23 mouse cellular contexts compared by ENCODE assay signal in the genomic region with DNA sequence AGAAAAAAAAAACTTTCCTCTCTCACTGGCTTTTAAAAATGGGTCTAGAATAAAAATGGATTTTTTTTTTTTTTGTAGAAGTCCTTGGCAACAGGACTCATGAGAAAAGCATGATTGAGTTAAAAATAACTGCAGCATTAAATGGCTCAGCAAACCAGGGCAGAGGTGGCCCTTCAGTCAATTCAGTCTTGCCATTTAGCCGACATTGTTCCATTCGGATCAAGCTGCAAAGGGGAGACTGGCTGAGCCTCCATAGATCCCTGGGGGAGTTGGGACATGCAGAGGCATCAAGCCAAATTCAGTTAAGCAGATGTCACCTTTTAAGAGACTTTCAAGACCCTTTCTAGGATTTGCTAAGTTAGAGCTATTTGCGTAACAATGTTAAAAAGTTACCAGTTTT. TPM values are rescaled to one million over a fixed set of nuclear protein-coding genes. Genes with fewer than 3 reads are reported as not detected.
A peak's percentile ranks its signal among the peaks of the same experiment; 100 is the strongest.
DNase-seq lines count a peak whose midpoint lies in the region; ATAC-seq and TF ChIP-seq lines count a peak whose summit lies in the region.
"Had no signal": no experiment of that assay in that cellular context is flagged by ENCODE, and none has a peak within 500 bp of the region (broad histone marks: within the 10 kb centered on the region; RNA-seq: fewer than 3 reads in every experiment).

No protein-coding gene starts in this region.

- peak; percentile 4 for DNase-seq in heart, adult 8-10 months (ENCODE audit: low spot score)
- DNase-seq in heart, adult 11 months = no peak
- peak in 1 of 2 experiments; percentile 6 for DNase-seq in left cerebral cortex, adult 2 months (ENCODE audit: extremely low spot score in 1 of 2, low spot score in 2 of 2)
- no peak for DNase-seq in left cerebral cortex, postnatal 10 days (ENCODE audit: extremely low spot score in 1 of 2, low spot score in 2 of 2)
- DNase-seq in midbrain, postnatal 0 days (ENCODE audit: low spot score) = peak; percentile 21
- no peak for DNase-seq in lung, adult 18-20 months
- DNase-seq: adrenal gland, adult 8-10 months; adrenal gland, postnatal 25 days; cerebellum, adult 11 months; cerebellum, adult 18-20 months; cerebellum, adult 8-10 months; cerebellum, adult 9-11 months; cerebellum, postnatal 36 days; embryo, embryonic 11 days had no signal

- intact Hi-C loops in left cerebral cortex, adult 2 months (cut with DNase I) = no loop called here
- intact Hi-C loops in left cerebral cortex, postnatal 10 days (cut with DNase I) = loop anchor here (2.0 kb wide), 1 partner anchor 167 kb away; no protein-coding TSS in a partner anchor

- H3K4me3 ChIP-seq in left cerebral cortex, adult 2 months = no peak overlapping the region
- H3K4me3 ChIP-seq in midbrain, postnatal 0 days (ENCODE audit: low read depth, low read length) = no peak overlapping the region
- H3K4me3 ChIP-seq in midbrain, embryonic 13.5 days (replicated peaks) = no peak overlapping the region
- H3K4me3 ChIP-seq in brown adipose tissue, adult 24 weeks (ENCODE audit: insufficient read depth, low read depth, low read length) = no peak overlapping the region
- H3K4me3 ChIP-seq: embryonic facial prominence, embryonic 13.5 days; embryonic facial prominence, embryonic 15.5 days; erythroblast, embryonic 14.5 days; forebrain, embryonic 10.5 days; forebrain, embryonic 12.5 days had no signal

- 39% methylated on average over 3 of the region's 3 CpGs for WGBS in midbrain, postnatal 0 days
- 52% methylated on average over 3 of the region's 3 CpGs for WGBS in midbrain, embryonic 13.5 days

- TF ChIP-seq CTCF in left cerebral cortex, adult 2 months (IDR thresholded peaks at IDR 0.05) = no peak
- TF ChIP-seq CTCF in midbrain, postnatal 0 days (IDR thresholded peaks at IDR 0.05) = no peak

- no peak overlapping the region for H3K4me2 ChIP-seq in midbrain, postnatal 0 days (ENCODE audit: low read depth, low read length, poor library complexity, severe bottlenecking)
- no peak overlapping the region for H3K4me2 ChIP-seq in midbrain, embryonic 13.5 days (replicated peaks)
- H3K4me2 ChIP-seq: embryonic facial prominence, embryonic 13.5 days; embryonic facial prominence, embryonic 15.5 days; forebrain, embryonic 12.5 days had no signal

- peaks cover 24% of the 10 kb centered on the region for H3K36me3 ChIP-seq in midbrain, postnatal 0 days (ENCODE audit: insufficient read depth, low read length)
- peaks cover 12% of the 10 kb centered on the region; the same call in 1 of the 2 replicates for H3K36me3 ChIP-seq in midbrain, embryonic 13.5 days
- H3K36me3 ChIP-seq: forebrain, embryonic 10.5 days had no signal

- no peaks in the 10 kb centered on the region for H3K4me1 ChIP-seq in midbrain, postnatal 0 days (ENCODE audit: insufficient read depth, low read length)
- 0 out of 2 replicates have a peak, but pooled peaks cover 9% of the 10 kb centered on the region for H3K4me1 ChIP-seq in midbrain, embryonic 13.5 days (replicated peaks)
- H3K4me1 ChIP-seq in brown adipose tissue, adult 24 weeks (ENCODE audit: control insufficient read depth, insufficient read depth, insufficient read length, low read length) = peaks cover 2% of the 10 kb centered on the region; the same call in 1 of the 2 replicates
- H3K4me1 ChIP-seq: embryonic facial prominence, embryonic 15.5 days; forebrain, embryonic 10.5 days had no signal

- H3K9me3 ChIP-seq in midbrain, postnatal 0 days (ENCODE audit: low read length) = no peaks in the 10 kb centered on the region
- no peaks in the 10 kb centered on the region for H3K9me3 ChIP-seq in midbrain, embryonic 13.5 days
- H3K9me3 ChIP-seq: embryonic facial prominence, embryonic 13.5 days; embryonic facial prominence, embryonic 15.5 days; forebrain, embryonic 10.5 days; forebrain, embryonic 12.5 days had no signal

- peak overlapping the region; percentile 53; the same call in 1 of the 2 replicates for H3K27ac ChIP-seq in left cerebral cortex, adult 2 months
- H3K27ac ChIP-seq in midbrain, postnatal 0 days (ENCODE audit: low read depth, low read length) = no peak overlapping the region
- no peak overlapping the region for H3K27ac ChIP-seq in midbrain, embryonic 13.5 days
- H3K27ac ChIP-seq in brown adipose tissue, adult 24 weeks (replicated peaks; ENCODE audit: low read depth, low read length) = peak overlapping the region; percentile 88
- H3K27ac ChIP-seq: embryonic facial prominence, embryonic 13.5 days; embryonic facial prominence, embryonic 15.5 days; forebrain, embryonic 10.5 days; forebrain, embryonic 12.5 days had no signal

- no peak for ATAC-seq in midbrain, postnatal 0 days (ENCODE audit: low FRiP score)
- ATAC-seq in midbrain, embryonic 13.5 days = no peak
- ATAC-seq: forebrain, embryonic 14.5 days; forebrain, embryonic 16.5 days had no signal

- H3K9ac ChIP-seq in midbrain, postnatal 0 days (replicated peaks; ENCODE audit: low read length, poor library complexity, severe bottlenecking) = no peak overlapping the region
- no peak overlapping the region for H3K9ac ChIP-seq in midbrain, embryonic 13.5 days (replicated peaks)
- H3K9ac ChIP-seq: embryonic facial prominence, embryonic 13.5 days; embryonic facial prominence, embryonic 15.5 days; forebrain, embryonic 12.5 days had no signal

- no peaks in the 10 kb centered on the region for H3K27me3 ChIP-seq in midbrain, postnatal 0 days (ENCODE audit: insufficient read depth, low read length)
- H3K27me3 ChIP-seq in midbrain, embryonic 13.5 days = no peaks in the 10 kb centered on the region
- H3K27me3 ChIP-seq: embryonic facial prominence, embryonic 13.5 days; embryonic facial prominence, embryonic 15.5 days; forebrain, embryonic 12.5 days had no signal

RNA-seq across cellular contexts. Expression of a gene that starts 59.1 kb away (rescaled TPM):
- 10 to 100 TPM in 2 of 4 experiments, 1 to 10 TPM in 2; 8.7 to 11.3 (median 9.9) TPM for total RNA-seq in heart, adult 8-10 months (2022)
- total RNA-seq in left cerebral cortex, adult 2 months (2021) = 100 to 1,000 TPM in 1 of 2 experiments, 10 to 100 TPM in 1; 90.1 to 104 TPM
- 10 to 100 TPM; 63.0 to 67.6 TPM for total RNA-seq in left cerebral cortex, postnatal 10 days (2021)
- total RNA-seq in midbrain, postnatal 0 days (2014; rRNA removed) = 59.2 and 73.2 TPM in 2 replicates
- polyA plus RNA-seq in midbrain, postnatal 0 days (2015; fragmentation: Nextera tagmentation; extraction: Ambion mirVana) = 85.1 and 88.3 TPM in 2 replicates
- 55.8 and 61.4 TPM in 2 replicates for polyA plus RNA-seq in midbrain, embryonic 13.5 days (2015; fragmentation: Nextera tagmentation; extraction: Ambion mirVana)
- 11.8 and 13.2 TPM in 2 replicates for polyA plus RNA-seq in brown adipose tissue, adult 24 weeks (2012; ENCODE audit: insufficient read depth, insufficient read length, missing spikeins)

Comparison
In these comparisons a context has a peak if more than half of its experiments do, and no peak if none do; other contexts are left out.
1. DNase-seq: peak in heart, adult 8-10 months (single experiment) and midbrain, postnatal 0 days (single experiment); none in heart, adult 11 months (single experiment), left cerebral cortex, postnatal 10 days (0 of 2) and lung, adult 18-20 months (0 of 2).
2. H3K27ac ChIP-seq: peak in left cerebral cortex, adult 2 months (single experiment) and brown adipose tissue, adult 24 weeks (single experiment); none in midbrain, postnatal 0 days (single experiment) and midbrain, embryonic 13.5 days (single experiment).